Mouse (Mus musculus): ENCODE data around the gene Zfp281.

DNA sequence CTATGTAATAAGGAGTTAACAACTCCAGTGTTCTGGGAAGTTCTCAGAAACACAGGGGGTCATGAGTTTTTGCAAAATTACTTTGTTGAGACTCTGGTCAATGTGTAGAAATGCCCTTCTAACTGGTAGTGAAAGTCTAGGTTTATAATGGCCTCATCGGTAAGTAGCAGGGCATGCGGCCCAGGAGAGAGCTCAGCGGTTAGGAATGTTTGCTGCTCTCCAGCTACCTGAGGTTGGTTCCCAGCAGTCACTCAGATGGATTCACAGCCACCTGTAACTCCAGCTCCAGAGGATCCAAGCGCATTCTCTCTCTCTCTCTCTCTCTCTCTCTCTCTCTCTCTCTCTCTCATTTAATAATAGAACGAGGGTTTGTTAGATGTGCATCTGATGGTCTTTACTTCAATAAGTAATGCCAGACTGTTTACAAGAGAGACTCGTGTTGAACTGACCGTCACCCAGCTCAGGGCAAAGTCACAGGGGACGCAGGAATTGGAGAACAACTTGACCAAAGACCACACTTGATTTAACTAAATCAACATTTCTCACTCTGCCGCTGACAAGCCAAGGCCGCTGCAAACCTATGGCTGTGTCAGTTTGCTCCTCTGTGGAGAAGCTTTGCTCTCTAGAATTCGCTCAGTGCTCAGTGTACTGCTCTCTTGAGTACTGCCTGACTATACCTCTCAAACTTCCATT, 9.8 kb upstream of the Zfp281 start:
- TF ChIP-seq POLR2A (IDR thresholded peaks at IDR 0.05; ENCODE audit: insufficient read length, low read depth) (no peak), MAX (IDR thresholded peaks at IDR 0.05; ENCODE audit: low read depth) (no peak), TCF12 (IDR thresholded peaks at IDR 0.05; ENCODE audit: insufficient read depth, poor library complexity, severe bottlenecking) (no peak), MYOD1 (IDR thresholded peaks at IDR 0.05; ENCODE audit: control insufficient read depth in 1 of 3, insufficient read length in 2 of 3, low read depth in 2 of 3) (no peak), TCF3 (IDR thresholded peaks at IDR 0.05; ENCODE audit: insufficient read length, low read depth) (no peak), E2F4 (IDR thresholded peaks at IDR 0.05; ENCODE audit: insufficient read depth) (no peak), POLR2AphosphoS2 (IDR thresholded peaks at IDR 0.05; ENCODE audit: insufficient read length, low read depth) (no peak), REST (IDR thresholded peaks at IDR 0.05; ENCODE audit: insufficient read depth, insufficient read length) (no peak)

Data from myocyte (in vitro differentiated cells).